Mouse (Mus musculus) gastrocnemius, adult 2 months (tissue): ENCODE data around the gene Wnt9b. TPM values are rescaled to one million over a fixed set of nuclear protein-coding genes. Genes with fewer than 3 reads are reported as not detected.

Source experiments
- DNase-seq: peaks from one replicate; pipeline ENCODE4 v3.0.0; 2022
- H3K27ac ChIP-seq: fragments of 200-600 bp; 2 replicates; pipeline ENCODE4 v1.8.1; 2022; ENCODE audit warnings: mild to moderate bottlenecking
- H3K4me3 ChIP-seq: fragments of 200-600 bp; 2 replicates; pipeline ENCODE4 v1.8.1; 2022; ENCODE audit warnings: mild to moderate bottlenecking, moderate library complexity
- CTCF ChIP-seq: fragments of 200-600 bp; IDR thresholded peaks from 2 replicates; pipeline ENCODE4 v1.8.1; 2022; ENCODE audit warnings: antibody characterized with exemption, mild to moderate bottlenecking, moderate library complexity
- intact Hi-C: fragments of 180-260 bp; cut with DNase I; formaldehyde crosslinking; loops from one replicate; pipeline ENCODE4 v1.15.1; 2025
- total RNA-seq, 2 experiments: library from RNA; stranded (reverse); gene quantifications; 2 replicates each; pipeline ENCODE4 v1.2.3; 2021

The Wnt9b gene
- total RNA-seq, 2 experiments from 2014 or later, result 0.05 to 0.06 TPM

DNA sequence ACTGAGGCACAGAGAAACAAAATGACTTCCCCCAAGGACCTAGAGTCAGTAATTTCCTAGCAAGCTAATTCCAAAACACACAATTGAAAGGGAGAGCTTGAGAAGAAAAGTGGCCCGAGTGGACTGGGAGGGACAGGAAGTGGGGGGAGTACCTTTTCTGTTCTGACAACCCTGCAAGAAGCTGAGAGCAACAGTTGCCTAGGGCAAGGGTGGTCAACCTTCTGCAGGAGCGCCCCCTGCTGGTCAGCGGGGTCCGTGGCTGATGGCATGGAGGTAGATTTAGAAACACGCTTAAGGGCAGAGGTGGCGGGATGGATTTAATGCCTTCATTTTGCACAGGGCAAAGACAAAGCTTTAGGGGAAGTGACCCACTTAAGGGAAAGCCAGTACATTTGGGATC is 9.1 kb upstream of the Wnt9b start:
- intact Hi-C loops, result loop anchor here (1.0 kb wide), 1 partner anchor 119 kb away; no protein-coding TSS in a partner anchor
- Histone ChIP-seq H3K4me3 (no peak overlapping the region), H3K27ac (no peak overlapping the region)
- DNase-seq, result peak; percentile 75
- TF ChIP-seq CTCF, result peak; percentile 85

DNA sequence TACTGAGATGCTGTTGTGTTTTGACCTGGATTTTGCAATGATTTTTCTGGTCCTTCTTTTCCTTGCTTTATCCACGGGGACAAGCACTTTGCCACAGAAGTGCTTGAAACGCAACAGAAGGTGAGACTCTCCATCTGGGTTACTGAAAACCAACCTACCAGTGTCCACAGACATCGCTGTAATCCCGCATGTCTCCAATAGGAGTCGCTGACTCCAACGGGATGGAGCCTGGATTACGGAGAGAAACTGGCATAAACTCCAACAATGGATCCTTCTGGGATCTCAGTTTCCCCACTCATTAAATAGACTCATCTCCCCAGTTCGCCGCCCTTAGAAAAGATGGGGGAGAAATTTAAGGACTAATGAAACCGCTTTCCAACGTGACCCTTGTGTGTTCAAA is 8.4 kb upstream of the Wnt9b start:
- no peak for DNase-seq
- peak; percentile 39 for TF ChIP-seq CTCF
- intact Hi-C loops, result loop anchor here (1.0 kb wide), 1 partner anchor 119 kb away; no protein-coding TSS in a partner anchor
- Histone ChIP-seq H3K4me3 (no peak overlapping the region), H3K27ac (no peak overlapping the region)

DNA sequence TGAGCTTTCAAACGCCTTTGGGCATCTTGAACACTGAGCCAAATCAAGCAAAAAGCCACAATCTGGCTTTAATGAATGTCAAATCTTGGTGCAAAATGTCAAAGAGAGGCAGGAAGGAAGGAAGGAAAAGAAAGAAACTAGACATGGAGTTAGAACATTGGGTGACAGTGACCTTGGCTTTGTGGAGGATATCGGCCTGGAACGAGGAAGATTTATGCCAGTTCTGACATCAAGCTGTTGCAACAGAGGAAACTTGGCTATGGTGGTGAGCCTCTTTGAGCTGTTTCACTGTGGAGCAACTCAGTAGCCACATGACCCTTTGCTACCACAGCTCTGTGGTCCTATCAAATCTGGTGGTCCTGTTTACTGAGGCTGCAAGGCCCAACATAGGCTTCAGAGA is 991 bp upstream of the Wnt9b start:
- intact Hi-C loops, result no loop called here
- no peak for TF ChIP-seq CTCF
- H3K27ac ChIP-seq, result no peak overlapping the region
- no peak overlapping the region for H3K4me3 ChIP-seq
- DNase-seq, result no peak

DNA sequence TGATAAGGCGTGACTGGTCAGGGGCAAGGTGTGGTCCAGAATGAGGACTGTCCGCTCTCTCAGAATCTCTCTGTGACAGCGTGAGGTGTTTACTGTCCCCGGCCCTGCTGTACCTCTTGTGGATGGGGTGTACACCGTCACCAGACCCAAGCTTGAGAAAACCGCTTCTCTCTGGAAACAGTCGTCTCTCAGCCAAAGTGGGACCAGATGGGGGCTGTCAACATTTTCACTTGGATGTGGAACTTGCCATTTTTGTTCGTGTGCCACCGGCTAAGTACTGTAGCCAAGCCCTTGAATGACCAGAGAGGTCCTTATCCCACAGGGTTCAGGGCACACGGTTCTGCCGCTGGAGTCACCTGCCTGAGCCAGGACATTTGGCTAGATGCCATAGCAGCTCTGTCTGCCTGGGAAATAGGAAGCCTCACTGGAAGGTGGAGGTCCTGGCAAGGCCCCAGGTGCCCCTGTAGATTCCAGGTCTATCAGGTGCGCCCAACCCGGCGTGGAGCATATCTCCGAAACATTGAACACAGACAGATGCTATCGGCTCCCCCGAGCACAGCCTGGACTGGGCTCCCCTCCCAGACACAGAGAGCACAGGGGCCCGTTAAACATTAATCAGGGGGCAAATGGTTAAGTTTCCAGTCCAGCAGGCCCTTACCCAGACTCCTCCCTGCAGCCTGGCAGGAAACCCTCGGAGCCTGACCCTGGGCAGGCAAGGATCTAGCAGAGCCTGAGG is 14.4 kb downstream of the Wnt9b start:
- H3K27ac ChIP-seq, result no peak overlapping the region
- TF ChIP-seq CTCF, result no peak
- no peak overlapping the region for H3K4me3 ChIP-seq
- DNase-seq, result no peak
- intact Hi-C loops, result no loop called here

DNA sequence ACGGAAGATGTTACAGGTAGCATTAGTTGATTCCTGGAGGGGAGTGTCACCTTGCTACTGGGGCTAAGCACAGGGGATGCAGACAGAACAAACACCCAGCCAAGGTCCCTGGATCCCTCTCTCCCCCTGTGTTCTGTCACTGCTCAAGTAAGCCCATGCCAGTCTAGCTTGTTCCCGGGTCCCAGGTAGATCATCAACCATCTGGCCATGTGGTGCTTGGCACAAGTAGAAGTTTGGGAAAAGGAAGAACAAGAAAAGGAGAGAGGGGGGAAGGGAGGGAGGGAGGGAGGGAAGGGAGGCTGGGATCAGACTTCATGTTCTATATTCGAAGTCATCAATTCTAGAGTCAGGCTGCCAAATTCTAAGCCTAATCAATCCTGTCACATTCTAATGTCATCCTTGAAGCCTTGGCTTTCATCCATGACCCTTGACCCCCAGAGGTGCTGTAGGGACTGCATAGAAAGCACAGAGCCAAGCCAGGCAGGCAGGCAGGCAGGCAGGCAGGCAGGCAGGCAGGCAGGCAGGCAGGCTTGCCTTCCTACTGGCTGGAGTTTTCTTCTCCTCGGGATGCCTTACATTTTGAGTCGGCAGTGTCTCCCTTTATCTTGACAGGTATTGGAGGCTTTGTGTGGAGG is 15.1 kb downstream of the Wnt9b start:
- no peak for TF ChIP-seq CTCF
- no peak for DNase-seq
- H3K27ac ChIP-seq, result no peak overlapping the region
- H3K4me3 ChIP-seq, result no peak overlapping the region
- intact Hi-C loops, result no loop called here

DNA sequence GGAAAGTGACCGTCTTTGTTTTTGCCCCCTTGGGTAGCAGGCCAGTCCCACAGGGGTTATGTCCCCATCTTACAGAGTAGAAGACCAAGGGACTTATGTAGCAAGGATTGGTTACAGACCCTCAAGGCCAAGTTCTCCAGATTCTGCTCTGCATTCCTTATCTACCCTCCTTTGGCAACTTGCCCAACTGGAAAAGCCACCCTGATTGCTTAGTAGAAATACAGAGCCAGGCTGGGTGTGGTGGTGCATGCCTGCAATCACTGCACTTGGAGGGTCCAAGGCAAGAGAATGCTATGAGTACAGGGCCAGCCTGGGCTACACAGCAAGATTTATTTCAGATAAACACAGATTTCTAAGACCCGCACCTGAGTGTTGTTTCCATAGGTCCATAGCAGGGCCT is 15.7 kb downstream of the Wnt9b start:
- intact Hi-C loops, result no loop called here
- Histone ChIP-seq H3K27ac (no peak overlapping the region), H3K4me3 (no peak overlapping the region)
- TF ChIP-seq CTCF, result no peak
- DNase-seq, result no peak

DNA sequence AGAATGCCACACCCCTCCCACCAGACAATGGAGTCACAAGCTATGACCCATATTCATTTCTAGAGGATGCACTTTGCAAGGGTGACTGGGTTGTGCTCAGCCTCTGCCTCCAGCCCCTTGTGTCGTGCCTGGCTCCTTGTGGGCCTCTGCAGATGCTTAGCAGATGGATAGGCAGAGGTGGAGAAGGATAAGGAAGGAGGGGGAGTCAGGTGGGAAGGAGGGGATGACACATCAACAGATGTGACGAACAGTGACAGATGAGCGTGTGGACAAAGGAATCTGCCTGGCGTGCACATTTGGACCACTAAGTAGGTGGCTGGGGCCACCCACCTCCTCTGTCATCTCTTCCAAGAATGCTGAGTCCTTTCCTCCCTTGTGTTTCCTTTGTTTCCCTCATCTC is 16.6 kb downstream of the Wnt9b start:
- DNase-seq, result no peak
- H3K27ac ChIP-seq, result no peak overlapping the region
- H3K4me3 ChIP-seq, result no peak overlapping the region
- intact Hi-C loops, result no loop called here
- no peak for TF ChIP-seq CTCF

DNA sequence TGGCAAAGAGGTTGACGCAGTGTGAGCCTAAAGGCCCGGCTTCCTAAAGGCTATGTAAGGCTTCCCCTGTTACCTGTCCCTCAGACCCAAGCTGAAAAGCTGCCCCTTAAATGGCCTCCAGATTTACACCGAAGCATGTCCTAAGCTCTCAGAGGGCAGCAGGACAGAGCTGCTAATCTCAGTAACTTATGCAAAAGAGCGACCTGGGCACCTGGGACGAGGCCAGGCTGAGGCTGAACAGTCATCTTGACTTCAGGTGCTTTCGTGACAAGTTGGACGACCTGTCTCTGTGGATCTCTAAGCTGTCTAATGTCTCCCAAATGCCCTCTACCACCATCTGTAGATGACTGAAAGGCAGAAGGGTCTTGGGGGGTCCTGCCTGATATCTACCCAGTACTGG is 17.3 kb downstream of the Wnt9b start:
- no peak for TF ChIP-seq CTCF
- DNase-seq, result no peak
- Histone ChIP-seq H3K4me3 (no peak overlapping the region), H3K27ac (no peak overlapping the region)
- intact Hi-C loops, result no loop called here

DNA sequence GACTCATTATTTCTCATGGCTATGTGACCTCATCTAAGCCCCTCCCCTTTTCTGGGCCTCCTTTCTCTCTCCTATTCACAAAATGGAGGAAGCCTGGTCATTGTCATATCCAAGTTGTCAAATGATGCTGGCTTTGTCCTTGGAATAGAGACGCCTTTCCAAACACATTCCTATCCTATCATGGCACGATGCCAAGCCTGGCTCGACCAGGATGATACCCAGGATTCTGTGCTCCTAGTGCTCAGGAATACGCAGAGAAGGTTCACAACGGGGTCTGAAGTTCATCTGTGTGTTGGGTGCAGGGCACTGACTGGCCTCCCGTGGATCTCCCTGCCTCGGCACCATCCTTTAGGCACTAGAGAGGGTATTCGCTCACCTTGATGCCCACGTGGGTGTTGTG is 18.0 kb downstream of the Wnt9b start:
- Histone ChIP-seq H3K4me3 (no peak overlapping the region), H3K27ac (no peak overlapping the region)
- DNase-seq, result no peak
- no peak for TF ChIP-seq CTCF
- intact Hi-C loops, result no loop called here

DNA sequence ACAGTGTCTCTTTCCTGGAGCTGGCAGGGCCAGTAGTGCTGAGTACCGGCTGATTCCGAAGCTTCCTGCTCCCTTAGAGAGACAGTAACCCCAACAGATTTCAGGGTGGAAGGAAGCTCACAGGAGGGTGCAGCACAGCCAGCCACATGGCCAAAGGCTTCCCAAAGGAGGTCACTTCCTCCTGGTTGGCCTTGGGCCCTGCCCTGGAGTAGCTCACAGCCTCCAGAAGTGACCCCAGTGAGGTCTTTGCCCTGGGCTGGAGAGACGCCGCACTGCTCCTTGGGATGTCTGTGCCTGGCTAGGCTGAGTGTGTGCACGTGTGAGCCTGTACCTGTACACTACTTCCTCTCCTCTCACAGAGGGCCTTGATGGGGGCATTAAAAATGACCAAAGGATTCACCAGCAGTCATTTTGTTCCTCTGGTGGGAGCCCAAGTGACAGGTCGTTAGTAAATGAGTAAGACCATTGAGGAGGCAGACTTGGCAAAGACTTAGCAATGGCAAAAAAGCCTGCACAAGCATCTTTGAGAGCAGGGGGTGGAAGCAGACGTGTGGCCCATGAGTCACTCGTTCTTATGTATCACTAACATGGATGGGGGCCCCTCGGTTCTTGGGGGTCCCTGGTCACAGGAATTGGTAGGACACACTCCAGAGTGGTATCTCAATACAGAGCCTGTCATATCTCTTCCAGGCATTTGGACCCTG is 20.2 kb downstream of the Wnt9b start:
- intact Hi-C loops, result no loop called here
- DNase-seq, result no peak
- TF ChIP-seq CTCF, result no peak
- Histone ChIP-seq H3K27ac (no peak overlapping the region), H3K4me3 (no peak overlapping the region)

DNA sequence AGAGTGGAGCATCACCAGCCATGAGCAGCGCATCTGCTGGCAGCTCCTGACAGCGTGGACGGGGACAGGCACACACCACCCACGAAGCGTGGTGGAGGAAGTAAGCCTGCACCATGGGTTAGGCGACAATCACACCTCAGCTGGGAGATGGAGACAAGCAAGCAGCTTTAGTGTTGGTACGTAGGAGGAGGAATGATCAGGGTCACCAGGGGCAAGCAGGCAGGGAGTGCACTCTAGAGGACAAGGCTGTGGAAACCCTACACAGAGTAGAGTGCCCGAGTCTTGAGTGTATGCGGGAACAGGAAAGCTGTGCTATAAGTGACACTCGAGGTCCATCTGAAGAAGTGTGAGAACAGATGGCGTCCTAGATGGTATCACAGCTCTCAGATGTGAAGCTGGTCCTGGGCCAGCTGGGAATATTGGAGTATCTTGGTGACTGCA is 25.3 kb downstream of the Wnt9b start:
- no peak overlapping the region for H3K27ac ChIP-seq
- TF ChIP-seq CTCF, result no peak
- H3K4me3 ChIP-seq, result no peak overlapping the region
- intact Hi-C loops, result no loop called here
- DNase-seq, result no peak

DNA sequence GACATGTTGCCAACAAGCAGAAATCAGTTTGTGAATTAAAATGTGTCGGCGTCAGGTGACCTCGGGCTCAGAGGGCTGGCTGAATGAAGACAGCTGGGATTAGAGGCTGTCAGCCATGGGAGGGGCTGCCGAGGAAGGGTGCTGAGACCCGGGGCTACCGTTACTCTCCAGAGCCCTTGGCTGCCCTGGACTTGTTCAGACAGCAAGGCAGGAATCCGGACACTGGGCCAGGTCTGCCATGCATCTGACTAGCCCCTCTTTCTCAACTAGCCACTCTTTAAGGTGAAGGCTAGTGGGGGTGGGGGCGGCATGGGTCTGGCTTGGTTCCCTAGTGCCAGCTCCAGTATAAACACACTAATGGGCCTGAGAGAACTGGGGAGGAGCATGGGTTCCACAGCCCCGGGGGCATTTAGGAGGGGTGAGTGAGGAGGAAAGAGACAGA is 27.6 kb downstream of the Wnt9b start:
- intact Hi-C loops, result no loop called here
- Histone ChIP-seq H3K4me3 (peak overlapping the region; percentile 40), H3K27ac (no peak overlapping the region)
- no peak for TF ChIP-seq CTCF
- DNase-seq, result no peak

DNA sequence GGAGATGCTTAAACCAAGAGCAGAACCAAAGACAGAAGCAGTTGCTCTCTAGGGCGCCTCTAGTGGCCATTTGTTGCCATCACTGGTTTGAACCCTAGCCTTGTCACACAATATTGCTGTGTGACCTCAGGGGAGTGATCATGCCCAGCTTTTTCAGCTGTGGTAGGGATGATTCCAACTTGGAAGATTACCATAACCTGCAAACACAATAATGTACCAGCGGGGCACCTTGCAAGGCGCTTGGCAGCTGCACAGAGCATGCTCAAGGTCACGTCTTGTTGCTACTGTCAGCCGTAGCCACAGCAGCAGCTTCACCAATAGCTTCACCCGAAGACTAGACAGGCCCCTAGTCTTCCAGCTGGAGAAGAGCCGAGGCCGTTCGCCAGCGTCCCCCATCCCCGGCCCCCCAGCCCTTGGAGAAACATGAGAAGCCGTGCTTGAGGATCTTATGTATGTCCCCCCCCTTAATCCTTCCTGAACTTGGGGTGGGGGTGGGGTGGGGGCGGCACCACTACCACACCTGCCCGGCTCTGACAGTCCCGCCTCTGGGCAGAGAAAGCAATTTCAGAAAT is 28.1 kb downstream of the Wnt9b start:
- peak overlapping the region; percentile 40 for H3K4me3 ChIP-seq
- H3K27ac ChIP-seq, result no peak overlapping the region
- DNase-seq, result no peak
- TF ChIP-seq CTCF, result peak; percentile 57
- intact Hi-C loops, result no loop called here
